Mouse (Mus musculus) lung, postnatal 0 days (tissue): ENCODE measurements around the gene BC025920. TPM values are rescaled to one million over a fixed set of nuclear protein-coding genes. Genes with fewer than 3 reads are reported as not detected.
A peak's percentile ranks its signal among the peaks of the same experiment; 100 is the strongest.

Source experiments
- ATAC-seq: fragments of 200-750 bp; cut with Nextera tagmentation; 2 replicates; pipeline ENCODE4 v1.8.0; 2017; ENCODE audit warnings: moderate library complexity
- DNase-seq: peaks from one replicate; pipeline ENCODE4 v3.0.0-alpha.2; 2016; ENCODE audit warnings: low spot score
- H3K27ac ChIP-seq: fragments of 300-500 bp; sonication (generic); 2 replicates; pipeline ENCODE4 v1.5.1; 2014; ENCODE audit warnings: antibody characterized with exemption, mild to moderate bottlenecking, low read length, mixed read lengths
- H3K27me3 ChIP-seq: fragments of 300-500 bp; sonication (generic); replicated peaks from 2 replicates; pipeline ENCODE4 v1.6.1; 2014; ENCODE audit warnings: low read length, mixed read lengths; ENCODE audit not compliant: insufficient read depth
- H3K36me3 ChIP-seq: fragments of 300-500 bp; sonication (generic); 2 replicates; pipeline ENCODE4 v1.6.1; 2014; ENCODE audit warnings: low read length, mixed read lengths; ENCODE audit not compliant: insufficient read depth
- H3K4me1 ChIP-seq: fragments of 300-500 bp; sonication (generic); 2 replicates; pipeline ENCODE4 v1.6.1; 2014; ENCODE audit warnings: antibody characterized with exemption, low read depth, low read length, mixed read lengths; ENCODE audit not compliant: insufficient read depth
- H3K4me2 ChIP-seq: fragments of 300-500 bp; sonication (generic); replicated peaks from 2 replicates; pipeline ENCODE4 v1.6.1; 2014; ENCODE audit warnings: low read depth, mild to moderate bottlenecking, low read length, moderate library complexity, mixed read lengths
- H3K4me3 ChIP-seq: fragments of 300-500 bp; sonication (generic); 2 replicates; pipeline ENCODE4 v1.5.1; 2014; ENCODE audit warnings: low read depth, low read length
- H3K9ac ChIP-seq: fragments of 300-500 bp; sonication (generic); replicated peaks from 2 replicates; pipeline ENCODE4 v1.6.1; 2014; ENCODE audit warnings: low read depth, mild to moderate bottlenecking
- H3K9me3 ChIP-seq: fragments of 300-500 bp; sonication (generic); 2 replicates; pipeline ENCODE4 v1.6.1; 2016; ENCODE audit warnings: low read length, mixed read lengths
- CTCF ChIP-seq: IDR thresholded peaks from 2 replicates; pipeline ENCODE4 v1.5.1; 2016; ENCODE audit warnings: antibody characterized with exemption, mild to moderate bottlenecking
- EP300 ChIP-seq: IDR thresholded peaks from 2 replicates; pipeline ENCODE4 v1.6.1; 2016; ENCODE audit warnings: antibody characterized with exemption, mild to moderate bottlenecking, control low read depth
- WGBS: fragments of 180-500 bp; shearing (Covaris S2); extraction: QIAGEN DNeasy Blood & Tissue Kit; methylation state at CpG from one replicate; pipeline ENCODE4 v1.1.7; 2014; 5-methylcytosine and 5-hydroxymethylcytosine counted together
- polyA plus RNA-seq: library from polyadenylated mRNA; unstranded; fragments of >200 nt; fragmentation: Nextera tagmentation; extraction: Ambion mirVana; gene quantifications from 2 replicates; pipeline ENCODE4 v1.2.1, GENCODE M21; 2015

Gene BC025920
- polyA plus RNA-seq, 1 experiment from 2014 or later: 0.29 TPM

- 67% methylated on average over 18 of the region's 18 CpGs for WGBS
- no peaks in the 10 kb centered on the region for H3K9me3 ChIP-seq
- H3K4me1 ChIP-seq: peaks cover 5% of the 10 kb centered on the region; the same call in 1 of the 2 replicates
- H3K27ac ChIP-seq: no peak overlapping the region
- no peaks in the 10 kb centered on the region for H3K36me3 ChIP-seq
- no peak overlapping the region for H3K4me2 ChIP-seq
- no peak for TF ChIP-seq EP300
- TF ChIP-seq CTCF: no peak
- no peak overlapping the region for H3K4me3 ChIP-seq
- no peaks in the 10 kb centered on the region for H3K27me3 ChIP-seq
- DNase-seq (no peak), ATAC-seq (no peak)
- H3K9ac ChIP-seq: no peak overlapping the region
These were observed 12.1 kb upstream of the BC025920 start for GRCm38 (mm10) chr10:81593935-81594334.

DNA sequence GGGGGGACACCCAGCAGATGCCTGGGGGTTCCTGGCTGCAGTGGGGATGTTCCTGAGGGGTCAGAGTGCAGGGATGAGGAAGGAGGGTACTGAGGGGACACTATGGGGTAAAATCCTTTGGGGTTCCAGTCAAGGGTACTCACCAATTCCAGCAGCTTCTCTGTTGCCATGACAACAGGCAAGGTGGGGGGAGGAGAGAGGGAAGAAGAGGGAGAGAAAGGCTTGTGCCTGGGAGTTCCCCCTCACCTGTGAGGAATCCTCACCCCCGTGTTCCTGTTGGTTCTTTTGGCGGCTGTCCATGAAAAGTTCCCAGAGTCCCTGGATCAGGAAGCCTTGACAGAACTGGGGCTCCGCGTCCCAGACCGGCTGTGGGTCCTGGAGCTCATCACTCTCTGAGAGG lies 10.5 kb upstream of the BC025920 start:
- H3K9ac ChIP-seq: no peak overlapping the region
- no peak for TF ChIP-seq EP300
- no peak for TF ChIP-seq CTCF
- no peak overlapping the region for H3K4me3 ChIP-seq
- H3K36me3 ChIP-seq: no peaks in the 10 kb centered on the region
- no peak overlapping the region for H3K4me2 ChIP-seq
- no peaks in the 10 kb centered on the region for H3K9me3 ChIP-seq
- H3K27me3 ChIP-seq: no peaks in the 10 kb centered on the region
- no peak for DNase-seq
- H3K4me1 ChIP-seq: peaks cover 6% of the 10 kb centered on the region; the same call in 1 of the 2 replicates
- no peak for ATAC-seq
- H3K27ac ChIP-seq: no peak overlapping the region
- 35% methylated on average over 5 of the region's 5 CpGs for WGBS

DNA sequence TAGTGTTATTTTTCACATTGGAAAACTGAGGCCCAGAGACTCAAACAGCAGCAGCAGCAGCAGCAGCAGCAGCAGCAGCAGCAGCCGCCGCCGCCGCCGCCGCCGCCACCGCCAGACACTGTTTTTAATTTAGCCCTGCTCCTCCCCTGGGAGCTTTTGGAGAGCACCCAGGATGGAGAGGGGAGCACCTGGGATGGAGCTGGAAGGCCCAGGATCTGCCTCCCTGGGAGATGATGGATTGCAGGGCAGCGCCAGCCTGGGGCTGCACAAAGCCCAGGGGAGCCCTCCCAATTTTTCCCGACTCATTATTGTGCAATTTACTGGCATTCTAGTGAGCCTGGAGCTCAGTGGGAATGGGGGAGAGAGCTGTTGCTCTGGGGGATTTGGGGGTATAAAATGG lies 9.5 kb upstream of the BC025920 start:
- Histone ChIP-seq H3K4me1 (peaks cover 11% of the 10 kb centered on the region; the same call in 1 of the 2 replicates), H3K4me2 (peak overlapping the region; percentile 57), H3K27me3 (no peaks in the 10 kb centered on the region), H3K36me3 (no peaks in the 10 kb centered on the region), H3K4me3 (peak overlapping the region; percentile 34), H3K9me3 (no peaks in the 10 kb centered on the region), H3K9ac (no peak overlapping the region), H3K27ac (peak overlapping the region; percentile 40; the same call in 1 of the 2 replicates)
- DNase-seq (peak; percentile 52), ATAC-seq (peak; percentile 12; the same call in 1 of the 2 replicates)
- no peak for TF ChIP-seq CTCF
- no peak for TF ChIP-seq EP300
- 0% methylated on average over 10 of the region's 10 CpGs for WGBS

DNA sequence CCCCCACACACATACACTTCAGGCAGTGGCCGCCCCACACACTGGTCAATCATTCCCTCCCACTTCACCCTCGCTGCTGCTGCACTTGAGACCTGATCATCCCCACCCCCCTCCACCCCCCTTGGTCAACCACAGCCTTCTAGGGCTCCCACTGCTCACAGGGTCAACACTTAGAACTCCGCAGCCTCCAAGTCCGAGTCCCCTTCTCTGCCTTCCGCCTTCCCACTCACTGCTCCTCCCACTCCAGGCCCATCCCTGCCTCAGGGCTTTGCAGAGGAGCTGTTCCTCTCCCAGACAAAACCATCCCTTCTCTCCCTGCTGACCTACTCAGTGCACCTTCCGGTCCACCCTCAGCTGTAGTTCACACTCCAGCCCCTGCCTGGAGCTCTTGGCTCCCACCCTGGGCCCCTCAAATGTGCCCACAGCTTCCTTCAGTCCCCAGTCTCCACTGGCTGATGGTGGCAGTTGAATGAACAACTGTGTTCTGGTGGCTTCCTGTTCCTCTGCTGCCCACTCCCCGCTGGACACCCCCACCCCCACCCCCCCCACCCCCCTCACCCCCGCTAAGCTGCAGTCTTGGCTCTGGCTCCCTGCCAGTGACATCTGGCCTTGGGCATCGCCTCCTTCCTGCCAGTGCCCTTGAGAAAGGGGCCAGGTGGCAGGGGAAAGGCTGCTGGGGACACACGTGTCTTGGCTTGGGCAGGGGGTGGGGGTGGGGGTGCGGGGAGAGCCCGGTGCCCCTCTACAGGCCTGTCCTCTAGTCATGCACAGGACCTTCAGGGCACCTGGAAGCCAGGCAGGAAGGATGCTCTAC lies 8.7 kb upstream of the BC025920 start:
- 2% methylated on average over 6 of the region's 12 CpGs for WGBS
- Histone ChIP-seq H3K9ac (no peak overlapping the region), H3K4me1 (peaks cover 11% of the 10 kb centered on the region; the same call in 1 of the 2 replicates), H3K27ac (peak overlapping the region; percentile 40), H3K27me3 (no peaks in the 10 kb centered on the region), H3K4me3 (peak overlapping the region; percentile 34), H3K9me3 (no peaks in the 10 kb centered on the region), H3K36me3 (no peaks in the 10 kb centered on the region), H3K4me2 (peak overlapping the region; percentile 57)
- TF ChIP-seq CTCF: no peak
- TF ChIP-seq EP300: peak; percentile 35; the same call in 1 of the 2 replicates
- peak; percentile 66 for ATAC-seq
- peak; percentile 85 for DNase-seq

- no peak for ATAC-seq
- no peak for DNase-seq
- Histone ChIP-seq H3K9ac (no peak overlapping the region), H3K4me2 (no peak overlapping the region), H3K27me3 (no peaks in the 10 kb centered on the region), H3K27ac (no peak overlapping the region), H3K4me3 (no peak overlapping the region), H3K36me3 (no peaks in the 10 kb centered on the region), H3K9me3 (no peaks in the 10 kb centered on the region), H3K4me1 (peaks cover 15% of the 10 kb centered on the region; the same call in 1 of the 2 replicates)
- WGBS: 32% methylated on average over 3 of the region's 3 CpGs
- TF ChIP-seq EP300 (no peak), CTCF (no peak)
These were observed 7.7 kb upstream of the BC025920 start for GRCm38 (mm10) chr10:81598342-81598741.

GRCm38 (mm10) chr10:81598871-81599270 lies 7.2 kb upstream of the BC025920 start:
- ATAC-seq (no peak), DNase-seq (no peak)
- Histone ChIP-seq H3K4me1 (peaks cover 15% of the 10 kb centered on the region; the same call in 1 of the 2 replicates), H3K27ac (no peak overlapping the region), H3K9me3 (no peaks in the 10 kb centered on the region), H3K4me2 (no peak overlapping the region), H3K9ac (no peak overlapping the region), H3K4me3 (no peak overlapping the region), H3K27me3 (no peaks in the 10 kb centered on the region), H3K36me3 (no peaks in the 10 kb centered on the region)
- no peak for TF ChIP-seq CTCF
- TF ChIP-seq EP300: no peak
- WGBS: 40% methylated on average over 6 of the region's 6 CpGs
